Mouse (Mus musculus): ENCODE measurements around the gene Tmem132b.

Gene Tmem132b

DNA sequence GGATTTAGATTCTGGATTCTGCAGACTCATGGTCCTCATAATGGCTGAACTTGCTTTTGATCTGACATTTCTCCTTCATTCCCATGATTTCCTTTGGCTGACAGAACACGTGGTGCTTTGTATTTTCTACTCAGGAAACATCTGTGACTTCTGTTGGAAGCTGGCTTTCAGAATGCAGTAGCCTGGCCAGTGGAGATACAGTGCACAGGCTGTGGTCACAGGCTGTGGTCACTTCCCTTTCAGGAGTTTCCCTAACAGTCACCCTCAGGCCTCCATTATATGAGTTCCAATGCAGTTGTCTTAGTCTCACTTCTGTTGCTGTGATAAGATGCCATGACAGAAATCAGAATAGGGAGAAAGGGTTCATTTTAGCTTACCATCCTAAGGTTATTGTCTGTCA, 262.7 kb downstream of the Tmem132b start:
- DNase-seq = no peak

DNA sequence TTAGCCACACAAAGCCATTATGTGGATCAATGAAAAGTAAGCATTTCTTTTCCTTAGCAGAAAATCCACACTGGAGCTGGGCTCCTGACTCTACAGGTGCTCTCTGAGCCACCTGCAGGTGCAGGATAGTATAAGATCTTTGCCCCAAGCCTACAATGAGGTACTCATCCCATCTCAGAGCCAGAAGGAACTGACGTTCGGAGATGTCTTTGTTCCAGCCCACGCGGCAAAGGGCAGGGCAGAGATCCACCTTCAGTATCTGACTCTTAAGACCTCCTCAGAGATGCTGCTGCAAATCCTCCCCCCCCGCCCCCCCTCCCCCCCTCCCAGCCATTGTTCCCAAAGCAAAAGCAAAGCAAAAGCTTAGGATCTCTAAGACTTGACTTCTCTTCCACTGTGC, 268.0 kb downstream of the Tmem132b start:
- no peak for DNase-seq

DNA sequence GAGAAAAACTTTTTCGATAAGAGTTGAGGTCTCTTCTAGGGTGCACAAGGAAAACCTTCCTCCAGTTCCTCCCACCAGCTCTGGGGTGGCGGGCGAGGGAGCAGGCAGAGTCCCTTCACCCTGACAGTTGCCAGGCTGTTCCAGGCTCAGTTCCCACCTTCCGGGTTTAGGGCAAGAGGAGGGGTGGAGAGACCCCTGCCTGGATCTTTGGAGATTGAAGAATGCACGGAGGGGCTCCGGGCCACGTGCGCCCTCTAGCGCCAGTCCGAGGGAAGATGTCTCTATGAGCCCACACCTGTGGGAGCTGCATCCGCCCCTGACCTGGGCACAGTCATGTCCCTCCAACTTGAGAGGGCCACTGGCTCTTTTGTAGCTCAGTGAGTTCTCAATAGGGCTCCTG, 268.5 kb downstream of the Tmem132b start:
- DNase-seq = peak; percentile 7

DNA sequence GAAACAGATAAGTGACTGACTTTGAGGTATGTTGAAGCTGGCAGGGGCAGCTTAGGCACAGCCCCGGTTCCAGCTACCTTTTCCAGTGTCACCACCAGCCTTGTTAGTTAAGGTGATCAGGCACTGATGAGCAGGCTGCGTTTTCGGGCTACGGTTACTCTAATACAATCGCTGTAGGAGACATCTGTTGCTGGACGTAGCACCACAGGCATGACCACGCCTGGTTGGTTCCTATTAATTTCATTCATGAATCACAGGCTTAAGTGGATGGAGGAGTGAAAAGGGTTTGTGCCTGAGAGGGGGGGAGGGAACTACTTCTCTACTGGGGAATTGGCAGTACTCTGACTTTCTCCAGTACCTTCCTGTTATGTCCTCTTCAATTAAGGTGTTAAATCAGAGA, 271.2 kb downstream of the Tmem132b start:
- DNase-seq = no peak

DNA sequence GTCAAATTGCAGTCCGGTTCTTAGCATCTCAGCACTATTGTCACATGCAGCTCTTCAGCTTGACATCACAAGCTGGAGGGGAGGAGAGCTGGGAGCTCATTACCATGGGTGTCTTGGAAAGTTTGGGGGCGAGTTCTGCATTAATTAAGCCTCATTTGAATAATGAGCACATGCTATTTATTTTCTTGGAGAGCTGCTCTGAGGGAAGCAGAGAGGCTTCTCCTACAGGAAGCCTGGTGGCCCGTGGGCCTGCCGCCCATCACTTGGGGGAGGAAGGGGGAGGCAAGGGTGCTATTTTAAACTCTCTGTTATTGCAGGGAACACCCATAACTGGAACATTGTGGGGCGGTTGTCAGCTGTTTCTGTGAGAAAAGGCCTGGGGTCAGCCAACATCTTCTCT, 273.8 kb downstream of the Tmem132b start:
- DNase-seq = no peak

GRCm38 (mm10) chr5:125807861-125808260, 276.3 kb downstream of the Tmem132b start:
- DNase-seq = no peak

GRCm38 (mm10) chr5:125829342-125829741, 297.8 kb downstream of the Tmem132b start:
- DNase-seq = no peak

GRCm38 (mm10) chr5:125835890-125836289, 304.3 kb downstream of the Tmem132b start:
- no peak for DNase-seq

DNA sequence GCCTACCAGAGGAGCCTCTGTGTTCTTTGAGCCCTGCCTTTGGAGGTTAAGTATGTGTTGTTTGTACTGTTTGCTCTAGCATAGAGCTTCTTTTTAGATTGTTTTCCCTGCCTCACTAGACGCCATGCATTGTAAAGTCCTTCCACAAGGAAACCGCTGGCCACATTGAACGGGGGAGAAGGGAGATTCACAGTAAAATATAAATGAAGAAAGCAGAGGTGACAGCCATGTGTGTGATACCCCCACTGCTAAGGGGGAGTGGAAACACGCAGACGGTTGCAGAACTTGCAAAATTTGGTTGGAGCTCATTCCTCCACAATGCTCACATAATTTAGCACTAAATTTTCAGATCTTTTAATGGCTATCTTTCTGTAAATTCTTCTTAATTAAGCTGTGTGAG, 305.2 kb downstream of the Tmem132b start:
- DNase-seq = no peak

Measured in kidney, adult 18-20 months (tissue).